Mouse (Mus musculus) cortical plate, adult 2 months (tissue): ENCODE measurements around the gene Ccl25.

Experiments
- CTCF ChIP-seq: fragments of 200-500 bp; IDR thresholded peaks from 2 replicates; pipeline ENCODE4 v1.5.1; 2011; ENCODE audit warnings: mild to moderate bottlenecking, control low read depth, low read length; ENCODE audit not compliant: insufficient read depth; ENCODE audit errors: extremely low read depth
- POLR2A ChIP-seq: fragments of 200-500 bp; IDR thresholded peaks from 2 replicates; pipeline ENCODE4 v1.6.1; 2011; ENCODE audit warnings: mild to moderate bottlenecking, low read length, control low read depth; ENCODE audit not compliant: insufficient read depth; ENCODE audit errors: extremely low read depth

DNA sequence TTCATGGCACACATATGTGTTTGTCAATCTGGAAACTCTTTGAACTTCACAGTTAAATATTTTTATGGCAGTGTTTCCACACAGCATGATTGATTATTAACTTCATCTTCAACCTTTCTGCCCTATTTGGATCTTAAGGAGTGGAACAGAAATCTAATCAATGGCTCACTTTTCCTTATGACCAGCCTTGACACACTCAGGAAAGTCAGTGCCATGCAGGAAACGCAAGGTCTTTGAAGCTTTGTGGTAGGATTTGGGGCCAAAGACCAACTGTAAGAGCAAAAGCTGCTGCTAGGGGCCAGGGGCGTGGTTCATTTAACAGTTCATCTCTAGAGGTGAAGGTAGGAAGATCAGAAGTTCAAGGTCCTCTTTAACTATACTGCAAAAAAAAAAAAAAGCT, 35.9 kb downstream of the Ccl25 start:
- TF ChIP-seq CTCF = no peak
- no peak for TF ChIP-seq POLR2A
